Mouse (Mus musculus) induced T-regulatory cell, adult 2 months (primary cell): ENCODE measurements around the gene Fap.

Experiments
- DNase-seq: peaks from one replicate; pipeline ENCODE4 v3.0.0-alpha.2; 2012; ENCODE audit warnings: low read depth

Gene Fap

GRCm38 (mm10) chr2:62459241-62460174, 114.4 kb downstream of the Fap start:
- peak; percentile 68 for DNase-seq

- peak; percentile 78 for DNase-seq
Observed at GRCm38 (mm10) chr2:62458070-62458469, 115.8 kb downstream of the Fap start.

- DNase-seq: no peak
Observed at GRCm38 (mm10) chr2:62454991-62455390, 118.9 kb downstream of the Fap start.

GRCm38 (mm10) chr2:62454033-62454432, 119.8 kb downstream of the Fap start:
- DNase-seq: no peak
